Mouse (Mus musculus): ENCODE results near the gene Ttc30a2. TPM values are rescaled to one million over a fixed set of nuclear protein-coding genes. Genes with fewer than 3 reads are reported as not detected.

Gene Ttc30a2
- polyA plus RNA-seq, 1 experiment = 0.30 TPM

DNA sequence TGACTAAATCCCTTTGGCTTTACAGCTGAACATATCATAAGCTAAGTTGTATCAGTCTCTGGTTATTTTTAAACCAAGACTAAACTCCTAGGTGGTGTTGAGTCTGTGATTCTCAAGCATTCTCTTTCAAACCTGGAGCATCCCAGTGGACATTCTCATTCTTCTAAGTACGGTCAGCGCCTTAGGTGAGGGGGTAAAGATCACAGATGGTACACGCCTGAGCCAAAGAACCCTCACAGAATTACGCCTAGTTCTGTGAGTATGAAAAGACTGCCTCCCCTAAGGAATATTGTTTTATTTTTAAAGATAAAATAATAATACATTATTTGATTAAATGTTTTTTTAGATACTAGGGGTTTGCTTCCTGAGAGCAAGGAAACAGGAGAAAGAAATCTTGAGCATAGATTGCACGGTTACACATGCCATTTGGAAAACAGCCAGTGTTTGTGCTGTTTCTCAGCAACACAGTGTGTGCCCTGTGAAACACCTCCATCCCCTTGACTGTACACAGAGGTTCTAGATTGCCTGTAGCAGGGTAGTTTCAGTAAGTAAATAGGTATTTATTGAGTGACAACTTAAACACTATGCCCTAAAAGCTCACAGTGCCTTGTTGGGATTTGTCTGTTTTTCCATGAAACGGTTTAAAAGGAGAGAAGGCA, 48.1 kb downstream of the Ttc30a2 start:
- H3K9me3 ChIP-seq = no peaks in the 10 kb centered on the region
- H3K4me1 ChIP-seq = no peaks in the 10 kb centered on the region
- H3K27me3 ChIP-seq (replicated peaks) = no peaks in the 10 kb centered on the region
- H3K4me3 ChIP-seq (replicated peaks) = no peak overlapping the region
- H3K36me3 ChIP-seq (replicated peaks; ENCODE audit: low read length) = peaks cover 67% of the 10 kb centered on the region
- TF ChIP-seq GATA1 (IDR thresholded peaks at IDR 0.05; ENCODE audit: borderline replicate concordance, low read length) = no peak
- TF ChIP-seq FLI1 (IDR thresholded peaks at IDR 0.05; ENCODE audit: low read length) = no peak

DNA sequence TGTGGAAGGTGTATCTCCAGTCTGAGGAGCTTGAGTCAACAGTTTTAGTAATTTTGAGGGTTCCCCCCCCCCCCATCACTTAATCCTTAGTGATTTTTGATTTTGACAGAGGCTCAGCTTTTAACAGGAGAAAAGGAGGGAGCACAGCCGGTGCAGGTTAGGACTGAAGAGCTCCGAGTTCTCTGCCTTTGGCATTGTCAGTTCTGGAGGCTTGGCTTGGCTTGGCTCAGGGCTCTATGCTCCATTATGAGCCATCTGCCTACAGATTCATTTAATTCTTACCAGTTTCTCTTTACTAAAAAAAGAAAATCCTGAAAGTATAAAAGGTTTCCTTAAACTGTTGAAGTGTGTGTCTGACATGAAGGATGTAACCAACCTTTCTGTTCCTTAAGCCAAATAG, 48.8 kb downstream of the Ttc30a2 start:
- H3K27me3 ChIP-seq (replicated peaks) = no peaks in the 10 kb centered on the region
- no peaks in the 10 kb centered on the region for H3K4me1 ChIP-seq
- no peak overlapping the region for H3K4me3 ChIP-seq (replicated peaks)
- H3K36me3 ChIP-seq (replicated peaks; ENCODE audit: low read length) = peaks cover 74% of the 10 kb centered on the region
- no peak for TF ChIP-seq FLI1 (IDR thresholded peaks at IDR 0.05; ENCODE audit: low read length)
- no peak for TF ChIP-seq GATA1 (IDR thresholded peaks at IDR 0.05; ENCODE audit: borderline replicate concordance, low read length)
- no peaks in the 10 kb centered on the region for H3K9me3 ChIP-seq

DNA sequence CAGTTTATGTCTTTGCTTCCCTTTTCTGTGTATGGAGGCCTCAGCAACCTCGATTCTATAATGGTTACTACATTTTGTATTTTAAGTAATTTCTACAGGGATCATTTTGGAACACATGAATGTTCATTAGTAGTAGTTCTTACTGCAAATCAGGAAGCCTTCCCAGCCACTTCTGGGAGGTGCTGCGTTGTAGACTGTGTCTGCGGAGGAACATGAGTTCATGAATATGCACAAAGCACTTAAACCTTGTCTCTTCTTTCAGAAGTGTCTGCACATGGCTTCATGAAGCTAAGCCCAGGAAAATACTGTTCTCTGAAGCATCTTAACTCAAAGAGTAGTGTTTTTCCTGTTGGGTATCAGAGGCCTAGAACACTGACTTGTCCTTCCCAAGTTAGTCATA, 50.0 kb downstream of the Ttc30a2 start:
- Histone ChIP-seq H3K4me1 (no peaks in the 10 kb centered on the region), H3K4me3 (replicated peaks) (no peak overlapping the region), H3K27me3 (replicated peaks) (no peaks in the 10 kb centered on the region), H3K9me3 (no peaks in the 10 kb centered on the region), H3K36me3 (replicated peaks; ENCODE audit: low read length) (peaks cover 85% of the 10 kb centered on the region)
- TF ChIP-seq GATA1 (IDR thresholded peaks at IDR 0.05; ENCODE audit: borderline replicate concordance, low read length) = no peak
- TF ChIP-seq FLI1 (IDR thresholded peaks at IDR 0.05; ENCODE audit: low read length) = no peak

DNA sequence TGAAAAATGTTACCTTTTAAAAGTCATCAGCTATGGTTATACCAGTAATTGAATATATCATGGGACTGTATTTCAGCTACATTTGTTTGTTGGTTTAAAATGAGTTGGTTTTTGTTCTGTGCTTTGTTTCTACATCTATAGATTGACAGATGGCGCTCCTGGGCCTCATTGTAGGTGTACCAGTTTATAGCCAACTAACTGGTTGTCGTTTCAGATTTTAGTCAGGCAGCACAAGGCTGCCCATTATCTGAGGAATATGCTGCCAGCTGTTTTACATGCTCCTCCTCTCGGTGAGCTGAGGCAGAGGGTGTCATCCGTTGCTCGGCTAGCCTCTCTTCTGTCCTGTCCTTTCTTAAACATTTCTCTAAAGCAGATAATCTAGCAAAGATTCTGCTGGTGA, 51.9 kb downstream of the Ttc30a2 start:
- Histone ChIP-seq H3K27me3 (replicated peaks) (no peaks in the 10 kb centered on the region), H3K4me3 (replicated peaks) (no peak overlapping the region), H3K4me1 (no peaks in the 10 kb centered on the region), H3K9me3 (no peaks in the 10 kb centered on the region), H3K36me3 (replicated peaks; ENCODE audit: low read length) (peaks cover 81% of the 10 kb centered on the region)
- TF ChIP-seq GATA1 (IDR thresholded peaks at IDR 0.05; ENCODE audit: borderline replicate concordance, low read length) (no peak), FLI1 (IDR thresholded peaks at IDR 0.05; ENCODE audit: low read length) (no peak)

Other genes starting within 250 kb of the Ttc30a2 start
- gene Agps, start 146.0 kb downstream of the Ttc30a2 start, polyA plus RNA-seq (2012; ENCODE audit: insufficient read depth, low replicate concordance) = 2.9 TPM in 1 of 2 replicates, not detected in the other
- 0.68 TPM in 2 replicates for gene Ttc30b, start 39.6 kb downstream of the Ttc30a2 start, polyA plus RNA-seq (2012; ENCODE audit: insufficient read depth, low replicate concordance)
- 0.17 TPM in 1 of 2 replicates, not detected in the other for gene Ttc30a1, start 3.8 kb upstream of the Ttc30a2 start, polyA plus RNA-seq (2012; ENCODE audit: insufficient read depth, low replicate concordance)